Mouse (Mus musculus) hindbrain, embryonic 16.5 days (tissue): Measurements from ENCODE around the gene Tra2a. TPM values are rescaled to one million over a fixed set of nuclear protein-coding genes. Genes with fewer than 3 reads are reported as not detected.
"Not testable (repeated sequence)": the region's sequence is repeated elsewhere in the genome, so short reads cannot be mapped to it uniquely, and the experiment has no call there.

Experiments used
- ATAC-seq: fragments of 200-750 bp; cut with Nextera tagmentation; 2 replicates; pipeline ENCODE4 v1.8.0; 2017; ENCODE audit warnings: moderate TSS enrichment, moderate library complexity
- H3K27ac ChIP-seq: fragments of 300-500 bp; sonication (generic); 2 replicates; pipeline ENCODE4 v1.5.1; 2014; ENCODE audit warnings: low read depth, mild to moderate bottlenecking, control low read depth, low read length, moderate library complexity
- H3K27me3 ChIP-seq: fragments of 300-500 bp; sonication (generic); replicated peaks from 2 replicates; pipeline ENCODE4 v1.6.1; 2014; ENCODE audit warnings: low read length; ENCODE audit not compliant: control insufficient read depth, insufficient read depth
- H3K36me3 ChIP-seq: fragments of 300-500 bp; sonication (generic); 2 replicates; pipeline ENCODE4 v1.6.1; 2014; ENCODE audit warnings: mild to moderate bottlenecking, low read length, moderate library complexity, mixed read lengths; ENCODE audit not compliant: control insufficient read depth, insufficient read depth
- H3K4me1 ChIP-seq: fragments of 300-500 bp; sonication (generic); 2 replicates; pipeline ENCODE4 v1.6.1; 2014; ENCODE audit warnings: low read depth, low read length; ENCODE audit not compliant: control insufficient read depth, insufficient read depth
- H3K4me2 ChIP-seq: fragments of 300-500 bp; sonication (generic); 2 replicates; pipeline ENCODE4 v1.6.1; 2014; ENCODE audit warnings: mild to moderate bottlenecking, low read length, control low read depth, moderate library complexity
- H3K4me3 ChIP-seq: fragments of 300-500 bp; sonication (generic); 2 replicates; pipeline ENCODE4 v1.5.1; 2014; ENCODE audit warnings: mild to moderate bottlenecking, low read length, control low read depth, moderate library complexity
- H3K9ac ChIP-seq: fragments of 300-500 bp; sonication (generic); 2 replicates; pipeline ENCODE4 v1.6.1; 2014; ENCODE audit warnings: low read depth, mild to moderate bottlenecking, control low read depth, low read length, moderate library complexity
- H3K9me3 ChIP-seq: fragments of 300-500 bp; sonication (generic); 2 replicates; pipeline ENCODE4 v1.6.1; 2014; ENCODE audit warnings: mild to moderate bottlenecking, low read length, moderate library complexity; ENCODE audit not compliant: control insufficient read depth
- WGBS: fragments of 180-500 bp; shearing (Covaris S2); extraction: QIAGEN DNeasy Blood & Tissue Kit; methylation state at CpG from one replicate; pipeline ENCODE4 v1.1.7; 2014; 5-methylcytosine and 5-hydroxymethylcytosine counted together
- polyA plus RNA-seq: library from polyadenylated mRNA; unstranded; fragments of >200 nt; fragmentation: Nextera tagmentation; extraction: Ambion mirVana; gene quantifications from 2 replicates; pipeline ENCODE4 v1.2.1, GENCODE M21; 2015

Gene Tra2a
- polyA plus RNA-seq, 1 experiment from 2014 or later, result 97.9 TPM

DNA sequence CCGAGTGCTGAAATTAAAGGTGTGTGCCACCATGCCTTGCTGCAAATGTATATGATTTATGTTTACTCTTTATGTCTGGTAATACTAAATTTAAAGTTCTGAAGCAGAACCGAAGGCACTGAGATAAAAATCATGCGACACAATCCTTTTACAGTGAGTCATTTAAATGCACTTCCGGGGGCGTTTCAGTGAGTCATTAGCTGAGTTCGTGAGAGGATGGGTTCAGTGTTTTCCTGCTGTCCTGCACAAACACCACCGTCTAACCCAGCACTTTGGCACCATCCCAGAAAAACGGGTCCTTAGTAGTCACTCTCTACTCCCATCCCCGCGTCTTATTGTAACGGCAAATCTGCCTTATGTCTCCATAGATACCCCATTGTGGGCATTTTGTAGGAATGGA lies 6.1 kb upstream of the Tra2a start:
- no peaks in the 10 kb centered on the region for H3K27me3 ChIP-seq
- H3K4me3 ChIP-seq, result no peak overlapping the region
- no peaks in the 10 kb centered on the region for H3K9me3 ChIP-seq
- 53% methylated on average over 11 of the region's 11 CpGs for WGBS
- H3K9ac ChIP-seq, result no peak overlapping the region
- no peak overlapping the region for H3K27ac ChIP-seq
- H3K4me1 ChIP-seq, result no peaks in the 10 kb centered on the region
- no peak for ATAC-seq
- no peaks in the 10 kb centered on the region for H3K36me3 ChIP-seq
- no peak overlapping the region for H3K4me2 ChIP-seq

DNA sequence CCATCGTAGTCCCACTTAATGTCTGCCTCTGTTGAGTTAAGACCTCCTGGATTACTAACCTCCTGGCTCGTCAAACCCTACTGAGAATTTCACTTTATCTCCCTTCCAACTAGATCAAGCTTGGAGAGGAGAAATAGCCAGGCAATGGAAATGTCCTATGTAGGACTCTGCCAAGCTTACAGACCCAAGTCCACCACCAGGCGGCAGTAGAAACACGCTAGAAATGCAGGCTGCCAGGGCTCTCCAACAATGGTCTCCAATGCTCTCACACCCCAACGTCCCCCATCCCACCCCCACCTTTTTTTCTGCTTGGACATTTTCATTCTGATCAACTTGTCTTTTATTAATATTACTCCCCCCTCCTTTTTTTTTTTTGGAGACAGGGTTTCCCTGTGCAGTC lies 5.4 kb upstream of the Tra2a start:
- Histone ChIP-seq H3K36me3 (no peaks in the 10 kb centered on the region), H3K4me2 (no peak overlapping the region), H3K27ac (no peak overlapping the region), H3K27me3 (no peaks in the 10 kb centered on the region), H3K9ac (no peak overlapping the region), H3K4me3 (no peak overlapping the region), H3K4me1 (no peaks in the 10 kb centered on the region), H3K9me3 (no peaks in the 10 kb centered on the region)
- 22% methylated on average over 5 of the region's 5 CpGs for WGBS
- peak; percentile 69 for ATAC-seq

GRCm38 (mm10) chr6:49267686-49268085 lies 3.9 kb upstream of the Tra2a start:
- no peak for ATAC-seq
- H3K9me3 ChIP-seq, result no peaks in the 10 kb centered on the region
- H3K4me1 ChIP-seq, result no peaks in the 10 kb centered on the region
- no peak overlapping the region for H3K4me2 ChIP-seq
- 61% methylated on average over 4 of the region's 4 CpGs for WGBS
- no peak overlapping the region for H3K27ac ChIP-seq
- no peaks in the 10 kb centered on the region for H3K27me3 ChIP-seq
- no peaks in the 10 kb centered on the region for H3K36me3 ChIP-seq
- no peak overlapping the region for H3K9ac ChIP-seq
- H3K4me3 ChIP-seq, result no peak overlapping the region

DNA sequence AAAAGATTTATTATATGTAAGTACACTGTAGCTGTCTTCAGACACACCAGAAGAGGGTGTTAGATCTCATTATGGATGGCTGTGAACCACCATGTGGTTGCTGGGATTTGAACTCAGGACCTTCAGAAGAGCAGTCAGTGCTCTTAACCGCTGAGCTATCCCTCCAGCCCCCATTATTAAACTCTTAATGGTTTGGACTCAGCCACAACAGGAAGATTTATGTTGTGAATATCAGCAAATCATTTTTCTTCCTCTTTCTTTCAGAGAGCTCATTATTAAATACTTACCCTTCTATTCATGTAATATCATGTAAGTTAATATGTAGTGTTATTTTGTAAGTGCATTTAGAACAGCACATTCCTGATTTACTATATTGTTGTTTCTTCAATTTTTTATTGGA lies 1.4 kb upstream of the Tra2a start:
- not testable (repeated sequence) for H3K27me3 ChIP-seq, ATAC-seq
- WGBS, result 100% methylated on average over 1 of the region's 1 CpGs

GRCm38 (mm10) chr6:49264446-49264845 lies 613 bp upstream of the Tra2a start:
- H3K27me3 ChIP-seq, H3K9ac ChIP-seq, H3K36me3 ChIP-seq, H3K27ac ChIP-seq, ATAC-seq, H3K4me3 ChIP-seq, H3K9me3 ChIP-seq: not testable (repeated sequence)
- peaks cover 11% of the 10 kb centered on the region for H3K4me1 ChIP-seq
- peak overlapping the region; percentile 63 for H3K4me2 ChIP-seq
- 87% methylated on average over 7 of the region's 7 CpGs for WGBS

More for the DNA sequence above, 1.4 kb upstream of the Tra2a start:
- not testable (repeated sequence) for H3K9ac ChIP-seq, H3K4me3 ChIP-seq, H3K4me2 ChIP-seq, H3K9me3 ChIP-seq, H3K36me3 ChIP-seq, H3K27ac ChIP-seq
- peaks cover 11% of the 10 kb centered on the region for H3K4me1 ChIP-seq

- Histone ChIP-seq H3K36me3 (no peaks in the 10 kb centered on the region), H3K4me2 (peak overlapping the region; percentile 63), H3K4me3 (peak overlapping the region; percentile 73), H3K9ac (peak overlapping the region; percentile 93), H3K9me3 (no peaks in the 10 kb centered on the region), H3K27ac (peak overlapping the region; percentile 96), H3K4me1 (peaks cover 11% of the 10 kb centered on the region), H3K27me3 (no peaks in the 10 kb centered on the region)
- peak; percentile 85 for ATAC-seq
- under 1% methylated on average over 63 of the region's 71 CpGs for WGBS
Measured at GRCm38 (mm10) chr6:49263081-49263846, 569 bp downstream of the Tra2a start.

DNA sequence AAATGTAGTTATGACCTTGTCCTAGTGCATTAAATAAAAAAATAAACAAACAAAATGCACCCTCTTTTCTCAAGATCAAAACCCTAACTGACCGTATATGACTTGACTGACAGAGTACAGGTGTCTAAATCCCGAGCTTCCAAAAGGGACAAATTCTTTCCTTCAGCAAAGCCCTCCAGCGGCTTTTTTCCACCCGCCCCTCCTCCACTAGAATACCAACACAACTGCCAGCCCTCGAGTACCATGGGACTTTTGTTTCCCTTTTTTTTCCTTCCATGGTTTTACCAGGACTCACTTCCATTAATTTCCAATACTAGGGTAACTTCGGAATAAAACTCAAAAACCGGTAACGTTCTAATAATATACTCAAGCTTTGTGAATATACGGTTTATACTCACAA lies 1.4 kb downstream of the Tra2a start:
- under 1% methylated on average over 9 of the region's 9 CpGs for WGBS
- Histone ChIP-seq H3K27me3 (no peaks in the 10 kb centered on the region), H3K4me1 (peaks cover 11% of the 10 kb centered on the region), H3K27ac (no peak overlapping the region), H3K9me3 (no peaks in the 10 kb centered on the region), H3K9ac (peak overlapping the region; percentile 93), H3K4me3 (peak overlapping the region; percentile 73), H3K36me3 (no peaks in the 10 kb centered on the region), H3K4me2 (peak overlapping the region; percentile 63)
- ATAC-seq, result no peak

GRCm38 (mm10) chr6:49259711-49260110 lies 4.1 kb downstream of the Tra2a start:
- H3K4me1 ChIP-seq, result peaks cover 11% of the 10 kb centered on the region
- WGBS, result 65% methylated on average over 5 of the region's 5 CpGs
- no peaks in the 10 kb centered on the region for H3K27me3 ChIP-seq
- no peak overlapping the region for H3K4me3 ChIP-seq
- no peak for ATAC-seq
- no peak overlapping the region for H3K27ac ChIP-seq
- H3K9me3 ChIP-seq, result no peaks in the 10 kb centered on the region
- no peaks in the 10 kb centered on the region for H3K36me3 ChIP-seq
- H3K4me2 ChIP-seq, result no peak overlapping the region
- H3K9ac ChIP-seq, result no peak overlapping the region

GRCm38 (mm10) chr6:49257880-49258279 lies 6.0 kb downstream of the Tra2a start:
- no peak overlapping the region for H3K27ac ChIP-seq
- H3K9ac ChIP-seq, result no peak overlapping the region
- no peaks in the 10 kb centered on the region for H3K9me3 ChIP-seq
- 97% methylated on average over 2 of the region's 2 CpGs for WGBS
- ATAC-seq, result no peak
- H3K4me3 ChIP-seq, result no peak overlapping the region
- H3K27me3 ChIP-seq, result no peaks in the 10 kb centered on the region
- no peaks in the 10 kb centered on the region for H3K36me3 ChIP-seq
- peaks cover 11% of the 10 kb centered on the region for H3K4me1 ChIP-seq
- no peak overlapping the region for H3K4me2 ChIP-seq
